Mouse (Mus musculus) lung, postnatal 4 days (tissue): ENCODE data around the gene Serpina11.

ENCODE experiments used
- DNase-seq, 2 experiments: peaks; one replicate each; pipeline ENCODE4 v3.0.0; 2021

Gene Serpina11

GRCm38 (mm10) chr12:103989857-103990256 is at the start of gene Serpina11:
Serpina11 (minus strand) TSS chr12:103989957.
- DNase-seq: no peak

GRCm38 (mm10) chr12:104038181-104038580 is 48.4 kb upstream of the Serpina11 start:
- DNase-seq: no peak

- no peak for DNase-seq
These were observed 44.0 kb upstream of the Serpina11 start for GRCm38 (mm10) chr12:104033752-104034151.

- peak in 1 of 2 experiments; percentile 31 for DNase-seq
These were observed 40.2 kb upstream of the Serpina11 start for GRCm38 (mm10) chr12:104029986-104030385.

GRCm38 (mm10) chr12:104015280-104015679 is 25.5 kb upstream of the Serpina11 start:
- DNase-seq: no peak

GRCm38 (mm10) chr12:104013620-104014019 is 23.9 kb upstream of the Serpina11 start, which contains the start of gene Serpina9:
Serpina9 (minus strand) TSS chr12:104013755.
- DNase-seq: no peak

GRCm38 (mm10) chr12:104004689-104005088 is 14.9 kb upstream of the Serpina11 start:
- no peak for DNase-seq

GRCm38 (mm10) chr12:104003238-104003612 is 13.5 kb upstream of the Serpina11 start:
- no peak for DNase-seq

GRCm38 (mm10) chr12:104002569-104003237 is 12.9 kb upstream of the Serpina11 start:
- peak; percentile 58 to 67 for DNase-seq

GRCm38 (mm10) chr12:104000594-104000993 is 10.8 kb upstream of the Serpina11 start:
- DNase-seq: no peak

GRCm38 (mm10) chr12:103999611-104000010 is 9.9 kb upstream of the Serpina11 start:
- no peak for DNase-seq

GRCm38 (mm10) chr12:103996513-103996912 is 6.8 kb upstream of the Serpina11 start:
- no peak for DNase-seq

GRCm38 (mm10) chr12:103995292-103996072 is 5.7 kb upstream of the Serpina11 start:
- DNase-seq: peak; percentile 57 to 77

GRCm38 (mm10) chr12:103992945-103993344 is 3.2 kb upstream of the Serpina11 start:
- no peak for DNase-seq

- DNase-seq: no peak
These were observed 316 bp downstream of the Serpina11 start for GRCm38 (mm10) chr12:103989514-103989767.

- no peak for DNase-seq
These were observed 823 bp downstream of the Serpina11 start for GRCm38 (mm10) chr12:103988754-103989513.

- DNase-seq: no peak
These were observed 3.9 kb downstream of the Serpina11 start for GRCm38 (mm10) chr12:103985868-103986267.

- DNase-seq: peak in 1 of 2 experiments; percentile 48
These were observed 4.8 kb downstream of the Serpina11 start for GRCm38 (mm10) chr12:103984935-103985334.

GRCm38 (mm10) chr12:103981646-103982360 is 8.0 kb downstream of the Serpina11 start:
- DNase-seq: no peak

GRCm38 (mm10) chr12:103978294-103978693 is 11.5 kb downstream of the Serpina11 start:
- no peak for DNase-seq

GRCm38 (mm10) chr12:103977846-103978245 is 11.9 kb downstream of the Serpina11 start:
- DNase-seq: no peak

- no peak for DNase-seq
These were observed 12.7 kb downstream of the Serpina11 start for GRCm38 (mm10) chr12:103977060-103977459.

- no peak for DNase-seq
These were observed 18.7 kb downstream of the Serpina11 start for GRCm38 (mm10) chr12:103971080-103971479.
